Mouse (Mus musculus) left cerebral cortex, adult 18-20 months (tissue): ENCODE results near the gene Myo9b. TPM values are rescaled to one million over a fixed set of nuclear protein-coding genes. Genes with fewer than 3 reads are reported as not detected.
"Not testable (repeated sequence)": the region's sequence is repeated elsewhere in the genome, so short reads cannot be mapped to it uniquely, and the experiment has no call there.

ENCODE experiments used
- DNase-seq, 2 experiments: peaks; one replicate each; pipeline ENCODE4 v3.0.0; 2021 to 2022; ENCODE audit warnings: low spot score in 2 of 2, mixed read lengths in 1 of 2
- total RNA-seq, 2 experiments: library from RNA; stranded (reverse); gene quantifications; 2 replicates each; pipeline ENCODE4 v1.2.3; 2021

The Myo9b gene
- total RNA-seq, 2 experiments from 2014 or later, result 30.1 to 30.9 TPM

- DNase-seq, result no peak
Measured at GRCm38 (mm10) chr8:71296188-71296621, 23.7 kb downstream of the Myo9b start.

GRCm38 (mm10) chr8:71296784-71297183 lies 24.3 kb downstream of the Myo9b start:
- no peak for DNase-seq

GRCm38 (mm10) chr8:71297439-71297838 lies 24.9 kb downstream of the Myo9b start:
- no peak for DNase-seq

GRCm38 (mm10) chr8:71299716-71300115 lies 27.2 kb downstream of the Myo9b start:
- DNase-seq, result no peak

- DNase-seq, result no peak
Measured at GRCm38 (mm10) chr8:71302788-71303187, 30.3 kb downstream of the Myo9b start.

- DNase-seq, result no peak
Measured at GRCm38 (mm10) chr8:71303632-71304031, 31.1 kb downstream of the Myo9b start.

GRCm38 (mm10) chr8:71305988-71306387 lies 33.5 kb downstream of the Myo9b start:
- no peak for DNase-seq

GRCm38 (mm10) chr8:71307371-71307770 lies 34.9 kb downstream of the Myo9b start:
- DNase-seq, result no peak

- no peak for DNase-seq
Measured at GRCm38 (mm10) chr8:71307913-71308312, 35.4 kb downstream of the Myo9b start.

GRCm38 (mm10) chr8:71310446-71310845 lies 37.9 kb downstream of the Myo9b start:
- no peak for DNase-seq

- DNase-seq, result no peak
Measured at GRCm38 (mm10) chr8:71312700-71313099, 40.2 kb downstream of the Myo9b start.

- DNase-seq, result no peak
Measured at GRCm38 (mm10) chr8:71313951-71314350, 41.4 kb downstream of the Myo9b start.

- DNase-seq, result no peak
Measured at GRCm38 (mm10) chr8:71315972-71316371, 43.5 kb downstream of the Myo9b start.

GRCm38 (mm10) chr8:71316486-71317031 lies 44.0 kb downstream of the Myo9b start:
- no peak for DNase-seq

GRCm38 (mm10) chr8:71318610-71319009 lies 46.1 kb downstream of the Myo9b start:
- DNase-seq, result not testable (repeated sequence)

- not testable (repeated sequence) for DNase-seq
Measured at GRCm38 (mm10) chr8:71319760-71320159, 47.2 kb downstream of the Myo9b start.

- no peak for DNase-seq
Measured at GRCm38 (mm10) chr8:71322939-71323338, 50.4 kb downstream of the Myo9b start.

GRCm38 (mm10) chr8:71324848-71325247 lies 52.3 kb downstream of the Myo9b start:
- no peak for DNase-seq

- DNase-seq, result not testable (repeated sequence)
Measured at GRCm38 (mm10) chr8:71337834-71338233, 65.3 kb downstream of the Myo9b start.

GRCm38 (mm10) chr8:71340625-71341024 lies 68.1 kb downstream of the Myo9b start:
- DNase-seq, result no peak

- DNase-seq, result no peak
Measured at GRCm38 (mm10) chr8:71346581-71346980, 74.1 kb downstream of the Myo9b start.

GRCm38 (mm10) chr8:71351117-71351516 lies 78.6 kb downstream of the Myo9b start:
- DNase-seq, result no peak

- no peak for DNase-seq
Measured at GRCm38 (mm10) chr8:71351520-71351919, 79.0 kb downstream of the Myo9b start.

- no peak for DNase-seq
Measured at GRCm38 (mm10) chr8:71358026-71358425, 85.5 kb downstream of the Myo9b start.
